Mouse (Mus musculus) CD4-positive, CD25-positive, alpha-beta regulatory T cell, adult 2 months (primary cell): Measurements from ENCODE around the gene Rpl18a.

ENCODE experiments used
- DNase-seq: peaks from one replicate; pipeline ENCODE4 v3.0.0-alpha.2; 2012; ENCODE audit warnings: low read depth, low spot score

The Rpl18a gene

GRCm38 (mm10) chr8:70856541-70857197 is 40.5 kb downstream of the Rpl18a start:
- DNase-seq, result peak; percentile 39

GRCm38 (mm10) chr8:70856028-70856427 is 41.2 kb downstream of the Rpl18a start:
- no peak for DNase-seq

GRCm38 (mm10) chr8:70853863-70854262 is 43.3 kb downstream of the Rpl18a start:
- DNase-seq, result no peak

- DNase-seq, result no peak
These were observed 44.5 kb downstream of the Rpl18a start for GRCm38 (mm10) chr8:70852595-70853231.

- DNase-seq, result no peak
These were observed 45.4 kb downstream of the Rpl18a start for GRCm38 (mm10) chr8:70851837-70852236.

GRCm38 (mm10) chr8:70850947-70851346 is 46.3 kb downstream of the Rpl18a start:
- DNase-seq, result no peak

GRCm38 (mm10) chr8:70850132-70850845 is 46.9 kb downstream of the Rpl18a start:
- no peak for DNase-seq

GRCm38 (mm10) chr8:70849333-70849990 is 47.8 kb downstream of the Rpl18a start:
- DNase-seq, result no peak

- peak; percentile 70 for DNase-seq
These were observed 50.6 kb downstream of the Rpl18a start for GRCm38 (mm10) chr8:70846371-70847154.

- DNase-seq, result no peak
These were observed 52.1 kb downstream of the Rpl18a start for GRCm38 (mm10) chr8:70845108-70845507.
